Mouse (Mus musculus): ENCODE results near the gene S100pbp.

The S100pbp gene

GRCm38 (mm10) chr4:129130755-129131303 lies 58.7 kb downstream of the S100pbp start:
- CTCF ChIA-PET: no interaction called here

- CTCF ChIA-PET: interaction anchor here (0.6 to 0.7 kb wide), 3 partner anchors 37 to 139 kb away, joined by 3 to 4 read pairs (median 3); no protein-coding TSS in a partner anchor
Observed at GRCm38 (mm10) chr4:129130149-129130548, 59.4 kb downstream of the S100pbp start.

GRCm38 (mm10) chr4:129129387-129129786 lies 60.1 kb downstream of the S100pbp start:
- CTCF ChIA-PET: interaction anchor here (0.6 to 0.7 kb wide), 3 partner anchors 36 to 139 kb away, joined by 3 to 4 read pairs (median 3); no protein-coding TSS in a partner anchor

GRCm38 (mm10) chr4:129128582-129129338 lies 60.8 kb downstream of the S100pbp start:
- CTCF ChIA-PET: no interaction called here

GRCm38 (mm10) chr4:129125736-129126451 lies 63.6 kb downstream of the S100pbp start:
- CTCF ChIA-PET: interaction anchor here (0.6 kb wide), 1 partner anchor 12 kb away, joined by 3 read pairs; no protein-coding TSS in a partner anchor

- CTCF ChIA-PET: no interaction called here
Observed at GRCm38 (mm10) chr4:129124652-129125146, 64.8 kb downstream of the S100pbp start.

GRCm38 (mm10) chr4:129122719-129123118 lies 66.8 kb downstream of the S100pbp start:
- CTCF ChIA-PET: interaction anchor here (1.1 kb wide), 1 partner anchor 11 kb away, joined by 3 read pairs; no protein-coding TSS in a partner anchor

- CTCF ChIA-PET: interaction anchor here (0.7 to 1.1 kb wide), 3 partner anchors 11 to 471 kb away, joined by 3 to 5 read pairs (median 3); no protein-coding TSS in a partner anchor
Observed at GRCm38 (mm10) chr4:129122107-129122506, 67.4 kb downstream of the S100pbp start.

GRCm38 (mm10) chr4:129121569-129122086 lies 67.9 kb downstream of the S100pbp start, which contains the start of gene Hpca:
Hpca (minus strand) TSS chr4:129122036.
- CTCF ChIA-PET: interaction anchor here (0.7 to 1.1 kb wide), 3 partner anchors 12 to 471 kb away, joined by 3 to 5 read pairs (median 3); no protein-coding TSS in a partner anchor

- CTCF ChIA-PET: interaction anchor here (0.6 kb wide), 1 partner anchor 170 kb away, joined by 3 read pairs; no protein-coding TSS in a partner anchor
Observed at GRCm38 (mm10) chr4:129120520-129121445, 68.7 kb downstream of the S100pbp start.

GRCm38 (mm10) chr4:129119708-129120107 lies 69.8 kb downstream of the S100pbp start:
- CTCF ChIA-PET: no interaction called here

GRCm38 (mm10) chr4:129117720-129118510 lies 71.6 kb downstream of the S100pbp start:
- CTCF ChIA-PET: no interaction called here

- CTCF ChIA-PET: no interaction called here
Observed at GRCm38 (mm10) chr4:129116703-129117102, 72.8 kb downstream of the S100pbp start.

- CTCF ChIA-PET: no interaction called here
Observed at GRCm38 (mm10) chr4:129113083-129113988, 76.2 kb downstream of the S100pbp start.

- CTCF ChIA-PET: no interaction called here
Observed at GRCm38 (mm10) chr4:129112231-129112630, 77.3 kb downstream of the S100pbp start.

- CTCF ChIA-PET: no interaction called here
Observed at GRCm38 (mm10) chr4:129111350-129111749, 78.2 kb downstream of the S100pbp start.

GRCm38 (mm10) chr4:129110804-129111203 lies 78.7 kb downstream of the S100pbp start:
- CTCF ChIA-PET: interaction anchor here (0.6 kb wide), 1 partner anchor 128 kb away, joined by 3 read pairs; no protein-coding TSS in a partner anchor

GRCm38 (mm10) chr4:129108624-129109023 lies 80.9 kb downstream of the S100pbp start:
- CTCF ChIA-PET: no interaction called here
